Comparison of ENCODE assay signal across 14 mouse cellular contexts in the genomic region with DNA sequence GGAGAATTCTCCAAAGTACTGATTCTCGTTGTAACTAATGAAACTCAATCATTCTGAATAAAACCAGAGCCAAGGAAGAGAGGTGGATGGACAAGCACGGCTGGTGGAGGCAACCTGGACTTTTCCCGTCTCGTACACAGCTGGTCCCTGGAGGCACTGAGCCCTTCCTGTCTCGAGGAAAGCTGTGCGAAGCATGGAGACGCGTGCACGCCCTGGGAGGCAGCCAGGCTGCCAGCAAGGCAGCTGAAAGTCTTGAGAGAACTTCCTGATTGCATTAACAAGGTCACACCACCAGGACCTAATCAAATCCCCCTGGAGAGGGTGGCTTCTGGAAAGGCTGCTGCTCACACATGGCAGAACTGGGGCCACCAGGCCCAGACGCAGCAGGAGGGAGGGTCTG. TPM values are rescaled to one million over a fixed set of nuclear protein-coding genes. Genes with fewer than 3 reads are reported as not detected.
A peak's percentile ranks its signal among the peaks of the same experiment; 100 is the strongest.
DNase-seq lines count a peak whose midpoint lies in the region; ATAC-seq and TF ChIP-seq lines count a peak whose summit lies in the region.
"Had no signal": no experiment of that assay in that cellular context is flagged by ENCODE, and none has a peak within 500 bp of the region (broad histone marks: within the 10 kb centered on the region; RNA-seq: fewer than 3 reads in every experiment).

No protein-coding gene starts in this region.

- H3K9ac ChIP-seq in lung, embryonic 14.5 days = no peak overlapping the region
- no peak overlapping the region for H3K9ac ChIP-seq in forebrain, embryonic 12.5 days
- H3K9ac ChIP-seq: embryonic facial prominence, embryonic 12.5 days; heart, embryonic 15.5 days; liver, embryonic 12.5 days had no signal

- H3K4me1 ChIP-seq in lung, embryonic 14.5 days (ENCODE audit: insufficient read depth) = no peaks in the 10 kb centered on the region
- peaks cover 5% of the 10 kb centered on the region; the same call in 1 of the 2 replicates for H3K4me1 ChIP-seq in forebrain, embryonic 12.5 days
- peaks cover 17% of the 10 kb centered on the region for H3K4me1 ChIP-seq in hindbrain, embryonic 10.5 days (replicated peaks)
- H3K4me1 ChIP-seq: liver, embryonic 12.5 days had no signal

- H3K4me3 ChIP-seq in lung, embryonic 14.5 days (ENCODE audit: low read depth, low read length) = no peak overlapping the region
- H3K4me3 ChIP-seq in forebrain, embryonic 12.5 days (replicated peaks) = no peak overlapping the region
- H3K4me3 ChIP-seq in hindbrain, embryonic 10.5 days = no peak overlapping the region
- H3K4me3 ChIP-seq: embryonic facial prominence, embryonic 12.5 days; heart, embryonic 15.5 days; liver, embryonic 12.5 days had no signal

- WGBS in lung, embryonic 14.5 days = 35% methylated on average over 10 of the region's 10 CpGs
- WGBS in forebrain, embryonic 12.5 days = 66% methylated on average over 10 of the region's 10 CpGs
- 52% methylated on average over 10 of the region's 10 CpGs for WGBS in hindbrain, embryonic 10.5 days

- peak; percentile 21 for DNase-seq in gastrocnemius, postnatal 25 days
- DNase-seq in gastrocnemius, adult 18-20 months (ENCODE audit: low spot score) = no peak
- peak; percentile 25 for DNase-seq in lung, embryonic 14.5 days
- no peak for DNase-seq in lung, postnatal 10 days
- peak; percentile 38 to 49 for DNase-seq in heart, postnatal 14 days
- DNase-seq in hindbrain, embryonic 10.5 days (ENCODE audit: low spot score) = no peak
- DNase-seq: cerebellum, adult 2 months; lung, postnatal 14 days had no signal

- intact Hi-C loops in heart, postnatal 14 days (cut with DNase I) = no loop called here

- no peak for ATAC-seq in lung, embryonic 14.5 days (ENCODE audit: insufficient read depth)
- ATAC-seq in forebrain, embryonic 12.5 days (ENCODE audit: low FRiP score) = no peak
- ATAC-seq: forebrain, embryonic 14.5 days; liver, embryonic 12.5 days had no signal

- no peak overlapping the region for H3K27ac ChIP-seq in lung, embryonic 14.5 days (ENCODE audit: low read depth)
- no peak overlapping the region for H3K27ac ChIP-seq in forebrain, embryonic 12.5 days
- H3K27ac ChIP-seq in hindbrain, embryonic 10.5 days = no peak overlapping the region
- H3K27ac ChIP-seq: embryonic facial prominence, embryonic 12.5 days; heart, embryonic 15.5 days; liver, embryonic 12.5 days had no signal

- H3K27me3 ChIP-seq in lung, embryonic 14.5 days (ENCODE audit: insufficient read depth, low read length) = no peaks in the 10 kb centered on the region
- H3K27me3 ChIP-seq in forebrain, embryonic 12.5 days = peaks cover 18% of the 10 kb centered on the region
- peaks cover 28% of the 10 kb centered on the region; the same call in 1 of the 2 replicates for H3K27me3 ChIP-seq in hindbrain, embryonic 10.5 days (ENCODE audit: insufficient read depth, poor library complexity, severe bottlenecking)

- no peaks in the 10 kb centered on the region for H3K36me3 ChIP-seq in lung, embryonic 14.5 days (ENCODE audit: insufficient read depth)
- no peaks in the 10 kb centered on the region for H3K36me3 ChIP-seq in forebrain, embryonic 12.5 days (replicated peaks)
- no peaks in the 10 kb centered on the region for H3K36me3 ChIP-seq in hindbrain, embryonic 10.5 days
- H3K36me3 ChIP-seq: embryonic facial prominence, embryonic 12.5 days; heart, embryonic 15.5 days; liver, embryonic 12.5 days had no signal

- no peak for TF ChIP-seq CTCF in lung, embryonic 14.5 days (IDR thresholded peaks at IDR 0.05; ENCODE audit: low read depth)

- H3K4me2 ChIP-seq in lung, embryonic 14.5 days = no peak overlapping the region
- H3K4me2 ChIP-seq in forebrain, embryonic 12.5 days = no peak overlapping the region
- H3K4me2 ChIP-seq: embryonic facial prominence, embryonic 12.5 days; heart, embryonic 15.5 days; liver, embryonic 12.5 days; midbrain, embryonic 11.5 days had no signal

- H3K9me3 ChIP-seq in lung, embryonic 14.5 days (ENCODE audit: low read depth, low read length) = no peaks in the 10 kb centered on the region
- H3K9me3 ChIP-seq in forebrain, embryonic 12.5 days = no peaks in the 10 kb centered on the region
- no peaks in the 10 kb centered on the region for H3K9me3 ChIP-seq in hindbrain, embryonic 10.5 days
- H3K9me3 ChIP-seq: embryonic facial prominence, embryonic 12.5 days; heart, embryonic 15.5 days; liver, embryonic 12.5 days had no signal

RNA-seq across cellular contexts. Expression of a gene that starts 43.3 kb away (rescaled TPM):
- 10 to 100 TPM; 21.7 to 24.0 TPM for total RNA-seq in gastrocnemius, postnatal 25 days (2021)
- 10 to 100 TPM; 24.9 to 26.3 TPM for total RNA-seq in gastrocnemius, adult 18-20 months (2021)
- 38.6 and 41.4 TPM in 2 replicates for polyA plus RNA-seq in lung, embryonic 14.5 days (2014; fragmentation: Nextera tagmentation; extraction: Ambion mirVana)
- total RNA-seq in heart, postnatal 14 days (2021) = 10 to 100 TPM; 21.0 to 23.9 TPM
- polyA plus RNA-seq in forebrain, embryonic 12.5 days (2016; fragmentation: Nextera tagmentation; extraction: Ambion mirVana) = 45.4 and 46.2 TPM in 2 replicates
- 33.9 and 45.5 TPM in 2 replicates for polyA plus RNA-seq in hindbrain, embryonic 10.5 days (2016; fragmentation: Nextera tagmentation; extraction: Ambion mirVana)

Comparison
In these comparisons a context has a peak if more than half of its experiments do, and no peak if none do; other contexts are left out.
1. DNase-seq: peak in gastrocnemius, postnatal 25 days (single experiment), lung, embryonic 14.5 days (single experiment) and heart, postnatal 14 days (2 of 2); none in gastrocnemius, adult 18-20 months (single experiment), lung, postnatal 10 days (single experiment) and hindbrain, embryonic 10.5 days (single experiment).